Mouse (Mus musculus): ENCODE results near the gene Nudcd2. TPM values are rescaled to one million over a fixed set of nuclear protein-coding genes. Genes with fewer than 3 reads are reported as not detected.
"Not testable (repeated sequence)": the region's sequence is repeated elsewhere in the genome, so short reads cannot be mapped to it uniquely, and the experiment has no call there.

Gene Nudcd2
- 161 and 175 TPM in 2 replicates for polyA plus RNA-seq (2015; fragmentation: Nextera tagmentation; extraction: Ambion mirVana)

DNA sequence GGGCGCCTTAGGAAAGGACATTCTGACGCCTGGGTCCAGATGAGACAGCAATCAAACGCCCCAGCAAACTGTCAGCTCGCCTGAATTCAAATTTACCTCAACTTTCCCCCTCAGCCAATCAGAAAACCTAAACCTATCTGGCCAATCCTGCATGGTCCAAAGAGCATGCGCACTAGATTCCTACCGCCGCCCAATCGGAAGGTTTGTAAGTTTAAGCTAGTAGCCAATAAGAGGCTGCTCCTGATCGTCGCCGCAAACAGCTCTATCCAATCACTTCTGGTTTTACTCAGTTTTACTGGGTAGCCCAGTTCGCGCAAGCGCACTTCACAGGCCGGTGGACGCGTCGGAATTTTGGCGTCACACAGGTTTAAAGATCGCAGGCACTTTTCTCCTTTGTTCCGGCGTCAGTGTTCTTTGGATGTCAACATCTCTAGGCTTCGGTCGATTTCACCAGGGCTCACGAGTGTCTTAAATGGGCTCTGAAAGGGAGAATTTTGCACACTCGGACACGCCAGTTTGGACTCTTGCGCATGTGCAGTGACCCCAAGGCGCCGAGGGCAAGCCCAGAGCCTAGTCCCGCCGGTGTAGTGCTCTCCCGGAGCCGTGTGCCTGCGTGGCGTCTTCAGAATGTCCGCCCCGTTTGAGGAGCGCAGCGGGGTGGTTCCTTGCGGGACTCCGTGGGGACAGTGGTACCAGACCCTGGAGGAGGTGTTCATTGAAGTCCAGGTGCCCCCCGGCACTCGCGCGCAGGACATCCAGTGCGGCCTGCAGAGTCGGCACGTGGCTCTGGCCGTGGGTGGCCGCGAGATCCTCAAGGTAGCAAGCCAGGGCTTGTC, at the start of gene Nudcd2, which contains the start of gene Hmmr:
Gene Nudcd2 (plus strand): TSS at position 329 of the 836 bp plus-strand sequence.
Gene Hmmr (minus strand): TSS at position 84 of the 836 bp plus-strand sequence.
- ATAC-seq (ENCODE audit: insufficient number of reproducible peaks, insufficient read depth, low FRiP score, low TSS enrichment, low read depth) = peak; percentile 100
- Histone ChIP-seq H3K27ac (peak within 1 kb of the TSS; percentile 88), H3K4me1 (peaks cover 27% of the 10 kb centered on the region), H3K36me3 (peaks cover 30% of the 10 kb centered on the region), H3K4me3 (peak within 1 kb of the TSS; percentile 94), H3K27me3 (no peaks in the 10 kb centered on the region), H3K4me2 (peak within 1 kb of the TSS; percentile 79), H3K9ac (peak within 1 kb of the TSS; percentile 94), H3K9me3 (no peaks in the 10 kb centered on the region)
- under 1% methylated on average over 52 of the region's 52 CpGs for WGBS

GRCm38 (mm10) chr11:40690444-40691127, 42.9 kb upstream of the Nudcd2 start:
- H3K4me2 ChIP-seq = peak overlapping the region; percentile 83
- H3K4me1 ChIP-seq = peaks cover 23% of the 10 kb centered on the region
- no peak for ATAC-seq (ENCODE audit: insufficient number of reproducible peaks, insufficient read depth, low FRiP score, low TSS enrichment, low read depth)
- peaks cover 20% of the 10 kb centered on the region for H3K36me3 ChIP-seq
- H3K27me3 ChIP-seq = no peaks in the 10 kb centered on the region
- H3K27ac ChIP-seq = 0 out of 2 replicates have a peak overlapping the region, but pooled peaks have one; percentile 4
- H3K4me3 ChIP-seq = peak overlapping the region; percentile 87
- no peaks in the 10 kb centered on the region for H3K9me3 ChIP-seq
- 63% methylated on average over 5 of the region's 5 CpGs for WGBS
- 0 out of 2 replicates have a peak overlapping the region, but pooled peaks have one; percentile 83 for H3K9ac ChIP-seq

GRCm38 (mm10) chr11:40692101-40692509, 41.4 kb upstream of the Nudcd2 start:
- peak; percentile 53 for ATAC-seq (ENCODE audit: insufficient number of reproducible peaks, insufficient read depth, low FRiP score, low TSS enrichment, low read depth)
- WGBS = under 1% methylated on average over 28 of the region's 28 CpGs
- Histone ChIP-seq H3K4me1 (peaks cover 23% of the 10 kb centered on the region), H3K27me3 (no peaks in the 10 kb centered on the region), H3K9ac (peak overlapping the region; percentile 83), H3K4me2 (peak overlapping the region; percentile 83), H3K4me3 (peak overlapping the region; percentile 87), H3K36me3 (peaks cover 5% of the 10 kb centered on the region), H3K27ac (peak overlapping the region; percentile 96), H3K9me3 (no peaks in the 10 kb centered on the region)

DNA sequence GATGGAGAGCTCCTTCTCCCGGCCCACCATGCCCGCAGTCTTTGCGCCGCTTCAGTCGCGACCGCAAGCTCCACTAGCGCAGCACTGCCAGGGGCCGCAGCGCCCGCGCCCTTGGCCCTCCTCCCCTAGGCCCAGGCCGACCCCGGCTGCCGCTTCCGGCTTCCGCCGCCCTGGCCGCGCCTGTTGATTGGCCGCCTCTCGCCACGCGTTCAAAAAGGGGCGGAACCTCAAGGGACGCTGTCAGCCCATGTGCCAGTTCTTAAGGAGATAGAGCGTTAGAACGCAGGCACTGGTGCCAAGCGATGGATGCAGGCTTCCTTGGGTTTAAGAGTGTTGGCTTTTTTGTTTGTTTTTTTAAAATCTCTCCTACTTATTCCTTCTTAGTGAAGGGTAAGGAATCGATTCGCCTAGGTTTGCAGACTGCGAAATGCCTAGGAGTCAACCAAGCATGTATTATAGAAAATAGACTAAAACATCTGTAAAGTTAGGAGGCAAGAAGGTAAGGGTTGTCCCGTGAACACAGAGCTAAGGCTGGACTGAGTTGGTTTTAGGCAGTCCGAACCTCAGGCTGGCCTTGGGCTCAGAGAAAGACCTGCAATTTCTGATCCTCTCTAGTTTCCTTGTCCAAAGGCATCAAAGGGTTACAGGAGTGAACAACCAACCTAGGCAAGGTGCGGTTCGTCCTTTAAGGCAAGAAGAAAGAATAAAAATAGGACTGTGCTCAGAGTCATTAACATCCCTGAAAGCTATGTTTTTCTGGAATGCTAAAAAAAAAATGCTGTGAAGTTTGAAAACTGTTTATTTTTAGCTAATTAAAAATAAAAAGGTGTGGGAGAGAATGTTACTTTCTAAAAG, 40.7 kb upstream of the Nudcd2 start:
- Histone ChIP-seq H3K27me3 (no peaks in the 10 kb centered on the region), H3K4me1 (peaks cover 23% of the 10 kb centered on the region), H3K36me3 (no peaks in the 10 kb centered on the region), H3K9ac (peak overlapping the region; percentile 83), H3K4me3 (peak overlapping the region; percentile 87), H3K4me2 (peak overlapping the region; percentile 83), H3K9me3 (no peaks in the 10 kb centered on the region), H3K27ac (peak overlapping the region; percentile 96)
- WGBS = under 1% methylated on average over 35 of the region's 36 CpGs
- peak; percentile 91 for ATAC-seq (ENCODE audit: insufficient number of reproducible peaks, insufficient read depth, low FRiP score, low TSS enrichment, low read depth)

DNA sequence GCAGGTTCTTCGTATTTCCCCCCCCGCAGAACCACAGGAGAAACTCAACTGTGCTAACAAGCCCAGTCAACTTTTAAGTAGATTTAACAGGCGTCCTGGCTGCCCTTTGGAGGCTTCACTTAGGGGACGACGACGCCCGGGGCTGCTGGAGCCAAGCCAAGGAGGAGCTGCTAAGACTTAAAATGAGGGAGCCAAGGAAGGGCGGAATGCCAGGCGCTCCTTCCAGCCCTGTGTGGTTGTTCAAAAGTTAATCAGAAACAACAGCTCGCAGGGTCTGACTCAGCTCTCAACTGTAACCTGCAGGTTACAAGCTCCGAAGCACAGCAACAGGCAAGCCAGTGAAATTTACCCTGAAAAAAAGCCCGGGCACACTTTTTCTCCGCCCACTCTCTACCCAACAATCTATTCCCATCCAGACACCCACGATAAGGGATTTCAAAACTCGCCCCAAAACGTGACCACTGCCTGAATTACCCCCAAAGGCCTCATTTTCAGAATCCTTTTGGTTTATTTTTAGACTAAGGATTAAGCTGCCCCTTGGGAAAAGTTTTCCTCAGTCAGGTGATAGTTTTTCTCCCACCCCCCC, 40.0 kb upstream of the Nudcd2 start:
- Histone ChIP-seq H3K9me3 (no peaks in the 10 kb centered on the region), H3K4me3 (peak overlapping the region; percentile 87), H3K4me2 (peak overlapping the region; percentile 83), H3K9ac (peak overlapping the region; percentile 69), H3K27me3 (no peaks in the 10 kb centered on the region), H3K4me1 (peaks cover 23% of the 10 kb centered on the region), H3K27ac (peak overlapping the region; percentile 96), H3K36me3 (no peaks in the 10 kb centered on the region)
- WGBS = under 1% methylated on average over 16 of the region's 16 CpGs
- ATAC-seq (ENCODE audit: insufficient number of reproducible peaks, insufficient read depth, low FRiP score, low TSS enrichment, low read depth) = no peak

- ATAC-seq (ENCODE audit: insufficient number of reproducible peaks, insufficient read depth, low FRiP score, low TSS enrichment, low read depth) = peak; percentile 53; the same call in 1 of the 2 replicates
- Histone ChIP-seq H3K27me3 (no peaks in the 10 kb centered on the region), H3K4me1 (peaks cover 23% of the 10 kb centered on the region), H3K4me2 (peak overlapping the region; percentile 83), H3K4me3 (peak overlapping the region; percentile 87), H3K36me3 (no peaks in the 10 kb centered on the region), H3K9ac (peak overlapping the region; percentile 69), H3K9me3 (no peaks in the 10 kb centered on the region), H3K27ac (peak overlapping the region; percentile 96)
- under 1% methylated on average over 31 of the region's 31 CpGs for WGBS
These were observed 39.0 kb upstream of the Nudcd2 start for GRCm38 (mm10) chr11:40694311-40695087.

DNA sequence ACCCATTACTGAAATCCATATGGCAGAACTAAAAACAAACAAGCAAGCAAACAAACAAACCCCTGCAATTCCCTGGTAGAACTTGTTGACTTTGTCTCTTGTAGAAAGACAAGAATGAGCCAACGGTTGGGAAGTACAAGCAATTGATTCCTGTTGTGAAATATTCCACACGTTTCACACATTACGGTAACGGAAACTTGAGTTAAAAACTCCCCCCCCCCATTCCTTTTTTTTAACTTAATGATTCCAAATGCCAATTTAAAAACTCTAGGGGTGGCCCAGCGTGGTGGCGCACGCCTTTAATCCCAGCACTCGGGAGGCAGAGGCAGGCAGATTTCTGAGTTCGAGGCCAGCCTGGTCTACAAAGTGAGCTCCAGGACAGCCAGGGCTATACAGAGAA, 38.4 kb upstream of the Nudcd2 start, which contains the start of gene Mat2b:
Gene Mat2b (minus strand): TSS at position 101 of the 400 bp plus-strand sequence.
- Histone ChIP-seq H3K36me3 (peaks cover 4% of the 10 kb centered on the region; the same call in 1 of the 2 replicates), H3K4me1 (peaks cover 17% of the 10 kb centered on the region), H3K9me3 (no peaks in the 10 kb centered on the region), H3K4me2 (peak within 1 kb of the TSS; percentile 83), H3K9ac (peak within 1 kb of the TSS; percentile 69), H3K4me3 (peak within 1 kb of the TSS; percentile 87), H3K27ac (peak within 1 kb of the TSS; percentile 96), H3K27me3 (no peaks in the 10 kb centered on the region)
- WGBS = 83% methylated on average over 9 of the region's 9 CpGs
- ATAC-seq (ENCODE audit: insufficient number of reproducible peaks, insufficient read depth, low FRiP score, low TSS enrichment, low read depth) = no peak

DNA sequence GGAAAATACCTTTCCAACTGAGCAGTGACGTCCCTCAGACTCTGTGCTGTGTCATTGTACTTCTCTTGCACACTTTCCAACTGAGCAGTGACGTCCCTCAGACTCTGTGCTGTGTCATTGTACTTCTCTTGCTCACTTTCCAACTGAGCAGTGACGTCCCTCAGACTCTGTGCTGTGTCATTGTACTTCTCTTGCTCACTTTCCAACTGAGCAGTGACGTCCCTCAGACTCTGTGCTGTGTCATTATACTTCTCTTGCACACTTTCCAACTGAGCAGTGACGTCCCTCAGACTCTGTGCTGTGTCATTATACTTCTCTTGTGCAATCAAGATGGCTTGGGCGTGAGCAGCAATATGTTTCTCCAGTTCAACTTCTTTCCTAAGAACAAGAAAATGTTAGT, 23.6 kb upstream of the Nudcd2 start:
- ATAC-seq (ENCODE audit: insufficient number of reproducible peaks, insufficient read depth, low FRiP score, low TSS enrichment, low read depth); H3K27ac ChIP-seq; H3K4me2 ChIP-seq; H3K27me3 ChIP-seq; H3K4me1 ChIP-seq; H3K9ac ChIP-seq; H3K4me3 ChIP-seq; H3K9me3 ChIP-seq: not testable (repeated sequence)
- peaks cover 77% of the 10 kb centered on the region for H3K36me3 ChIP-seq
- WGBS = 91% methylated on average over 6 of the region's 6 CpGs

GRCm38 (mm10) chr11:40713858-40714257, 19.6 kb upstream of the Nudcd2 start:
- Histone ChIP-seq H3K4me3 (no peak overlapping the region), H3K4me1 (no peaks in the 10 kb centered on the region), H3K27me3 (no peaks in the 10 kb centered on the region), H3K4me2 (no peak overlapping the region), H3K9me3 (no peaks in the 10 kb centered on the region), H3K36me3 (peaks cover 81% of the 10 kb centered on the region), H3K27ac (no peak overlapping the region), H3K9ac (no peak overlapping the region)
- ATAC-seq (ENCODE audit: insufficient number of reproducible peaks, insufficient read depth, low FRiP score, low TSS enrichment, low read depth) = no peak
- 87% methylated on average over 8 of the region's 8 CpGs for WGBS

DNA sequence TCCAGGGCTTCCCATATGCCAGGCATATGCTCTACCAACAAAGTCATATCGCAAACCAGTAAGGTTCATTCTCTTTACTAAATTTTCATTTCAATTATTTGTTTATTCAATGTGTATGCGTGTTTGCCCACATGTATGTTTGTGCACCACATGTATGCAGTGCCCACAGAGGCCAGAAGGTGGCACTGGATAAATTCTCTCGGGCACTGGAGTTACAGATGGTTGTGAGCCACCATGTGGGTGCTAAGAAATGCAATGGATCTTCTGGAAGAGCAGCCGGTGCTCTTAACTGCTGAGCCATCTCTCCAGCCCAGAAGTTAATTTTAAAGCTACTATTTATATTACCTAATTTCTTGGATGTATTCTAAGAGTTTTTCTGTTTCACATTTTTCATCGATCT, 17.9 kb upstream of the Nudcd2 start:
- 94% methylated on average over 5 of the region's 5 CpGs for WGBS
- Histone ChIP-seq H3K9me3 (no peaks in the 10 kb centered on the region), H3K4me2 (no peak overlapping the region), H3K9ac (no peak overlapping the region), H3K36me3 (peaks cover 82% of the 10 kb centered on the region), H3K4me1 (no peaks in the 10 kb centered on the region), H3K27me3 (no peaks in the 10 kb centered on the region), H3K4me3 (no peak overlapping the region), H3K27ac (no peak overlapping the region)
- no peak for ATAC-seq (ENCODE audit: insufficient number of reproducible peaks, insufficient read depth, low FRiP score, low TSS enrichment, low read depth)

Data from embryonic facial prominence, embryonic 13.5 days (tissue).